Mouse (Mus musculus) urinary bladder, adult 18-20 months (tissue): Measurements from ENCODE around the gene Rs1.
A peak's percentile ranks its signal among the peaks of the same experiment; 100 is the strongest.
"Not testable (repeated sequence)": the region's sequence is repeated elsewhere in the genome, so short reads cannot be mapped to it uniquely, and the experiment has no call there.

Experiments used
- DNase-seq, 2 experiments: peaks; one replicate each; pipeline ENCODE4 v3.0.0; 2022; ENCODE audit warnings: low spot score in 2 of 2, mixed read lengths in 2 of 2

Gene Rs1

DNA sequence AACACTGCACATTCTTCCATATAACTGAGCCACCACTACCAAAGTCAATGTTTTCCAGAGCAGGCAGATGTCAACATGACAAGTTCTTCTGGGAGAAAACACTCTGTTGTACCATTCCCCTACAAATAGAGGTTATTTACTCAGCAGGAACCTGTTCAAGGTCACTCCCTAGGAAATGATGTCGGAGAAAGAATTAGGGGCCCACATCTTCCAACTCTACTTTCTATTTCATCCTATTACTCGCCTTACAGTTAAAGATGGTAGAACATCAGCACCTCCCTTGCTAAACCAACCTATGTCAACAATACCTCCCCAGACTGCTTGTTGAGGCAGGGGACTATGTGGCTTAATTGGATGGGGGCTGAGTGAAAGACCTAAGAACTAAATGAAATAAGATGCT lies at the start of gene Rs1:
Gene Rs1, plus strand, starts transcription at position 301 of the 400 bp plus-strand sequence.
- DNase-seq = no peak

DNA sequence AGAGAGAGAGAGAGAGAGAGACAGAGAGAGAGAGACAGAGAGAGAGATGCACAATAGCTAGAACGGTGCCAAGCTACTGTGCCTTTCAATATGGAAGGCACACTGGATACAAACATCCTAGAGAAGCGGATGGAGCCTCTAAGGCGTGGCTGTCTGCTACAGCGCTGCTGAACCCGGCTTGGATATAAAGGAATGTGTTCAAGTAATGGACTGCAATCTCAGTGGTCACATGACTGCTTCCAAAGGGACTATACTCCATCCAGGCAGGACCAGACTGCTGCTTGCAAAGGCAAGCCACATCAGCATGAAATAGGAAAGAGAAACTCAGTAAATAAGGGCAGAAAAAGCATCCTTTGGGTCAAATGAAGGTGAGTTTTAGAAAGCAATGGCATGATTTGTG lies 32.2 kb upstream of the Rs1 start, which contains the start of gene Ppef1:
Gene Ppef1, minus strand, starts transcription at position 116 of the 400 bp plus-strand sequence.
- DNase-seq = no peak

GRCm38 (mm10) chrX:160745399-160745798 lies 22.4 kb upstream of the Rs1 start:
- no peak for DNase-seq

DNA sequence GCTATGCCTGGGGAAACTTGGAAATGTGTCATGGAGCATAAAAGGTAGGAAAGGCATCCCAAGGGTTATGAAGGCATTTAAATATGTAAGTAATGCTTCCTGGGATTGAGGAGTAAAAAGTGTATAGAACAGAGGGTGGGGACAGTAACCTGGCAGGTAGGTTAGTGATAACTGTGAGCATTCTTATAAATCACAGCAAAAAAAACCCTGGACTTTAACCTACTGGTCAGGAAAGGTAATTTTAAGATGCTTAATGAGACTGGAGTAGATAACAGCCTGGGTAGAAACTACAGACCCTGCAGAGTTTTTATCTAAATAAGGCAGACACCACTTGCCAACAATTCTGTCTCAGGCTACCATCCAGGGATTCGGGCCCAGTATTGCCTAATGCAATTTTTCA lies 19.2 kb upstream of the Rs1 start:
- DNase-seq = no peak

DNA sequence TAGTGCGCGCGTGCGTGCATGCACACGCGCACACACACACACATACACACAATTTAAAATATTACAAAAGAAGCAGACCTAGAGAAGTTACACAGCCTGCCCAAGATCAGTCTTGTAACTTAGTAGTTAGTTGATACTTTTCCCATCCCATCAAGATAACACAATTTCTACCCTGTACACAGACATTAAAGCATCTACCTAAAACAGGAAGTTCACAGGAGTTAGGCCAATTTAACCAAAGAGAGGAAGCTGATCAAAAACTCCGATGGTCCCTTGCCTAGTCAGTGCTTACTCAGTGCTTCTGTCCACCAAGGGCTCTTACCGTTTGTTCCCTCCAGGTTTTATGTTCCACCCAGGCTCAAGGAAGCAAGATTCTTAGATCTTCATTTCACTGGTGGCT lies 17.0 kb upstream of the Rs1 start:
- DNase-seq = no peak

DNA sequence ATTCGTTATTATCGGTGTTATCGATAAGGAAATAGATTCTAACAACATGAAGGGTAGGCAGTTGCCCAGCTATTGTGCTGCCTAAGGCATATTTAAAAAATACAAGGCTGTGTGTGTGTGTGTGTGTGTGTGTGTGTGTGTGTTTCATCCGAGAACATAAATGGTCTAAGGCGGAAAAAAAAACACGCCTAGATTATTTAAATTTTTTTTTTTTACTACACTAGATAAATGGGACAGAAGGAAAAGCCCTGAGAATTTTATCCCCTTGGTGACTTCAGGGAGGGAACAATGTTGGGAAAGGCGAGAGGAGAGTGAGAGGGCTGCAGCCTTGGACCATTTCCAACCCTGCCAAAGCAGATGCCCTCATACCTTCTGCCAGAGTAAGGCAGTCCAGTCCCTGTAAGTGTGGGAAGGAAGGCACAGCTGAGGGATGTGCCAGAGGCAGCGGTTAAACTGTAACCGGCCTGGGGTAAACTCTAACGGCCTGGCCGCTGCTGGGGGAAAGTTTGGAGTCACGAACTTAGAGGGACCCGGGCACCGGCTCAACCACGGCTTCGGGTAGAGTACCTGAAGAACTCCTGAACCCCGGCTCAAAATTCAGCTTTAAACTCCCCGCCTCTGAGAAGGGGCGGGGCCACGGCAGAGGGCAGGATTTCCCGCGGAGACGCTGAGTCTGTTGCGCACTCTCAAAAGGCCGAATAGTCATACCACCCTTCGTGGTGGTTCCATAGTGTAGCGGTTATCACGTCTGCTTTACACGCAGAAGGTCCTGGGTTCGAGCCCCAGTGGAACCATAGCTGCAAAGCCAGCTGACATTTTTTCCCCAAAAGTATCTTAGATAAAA lies 2.2 kb upstream of the Rs1 start:
- peak; percentile 88 to 94 for DNase-seq

DNA sequence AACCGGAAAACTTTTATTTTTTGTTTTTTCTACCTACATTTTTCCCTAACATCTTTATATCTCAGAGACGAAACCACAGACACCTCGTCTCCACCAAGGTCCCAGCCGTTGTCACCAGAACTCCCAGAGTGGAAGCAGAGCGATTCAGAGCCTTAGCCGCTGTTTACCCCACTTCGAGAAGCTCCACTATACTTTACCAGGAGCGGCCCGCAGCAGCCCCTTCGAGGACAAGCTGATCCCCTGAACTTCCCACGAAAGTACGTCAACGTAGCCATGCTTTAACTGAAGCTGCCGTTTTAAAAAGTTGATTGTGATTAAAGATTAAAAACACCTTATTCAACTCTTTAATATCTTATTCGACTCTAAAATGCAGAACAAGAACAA lies 1.6 kb upstream of the Rs1 start:
- DNase-seq = no peak

- DNase-seq = not testable (repeated sequence)
Observed at GRCm38 (mm10) chrX:160769622-160770021, 1.8 kb downstream of the Rs1 start.

DNA sequence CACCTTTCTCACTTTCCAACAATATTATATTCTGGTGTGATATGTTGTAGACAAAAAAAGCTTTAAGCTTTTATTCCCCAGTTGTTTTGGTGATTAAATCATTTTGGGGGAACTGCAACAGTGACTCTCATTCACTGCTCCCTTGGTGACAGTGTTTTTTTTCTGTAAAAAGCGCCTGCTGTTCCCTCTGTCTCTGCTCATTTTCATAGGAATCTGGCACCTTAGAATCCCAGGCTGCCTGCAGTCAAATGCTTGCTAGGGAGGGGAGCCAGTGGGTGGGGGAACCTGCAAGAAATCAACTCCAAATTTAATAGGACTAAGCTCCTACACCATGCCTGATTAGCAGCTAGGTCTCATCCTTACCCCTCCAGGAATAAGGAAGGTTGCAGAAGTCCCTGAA lies 5.2 kb downstream of the Rs1 start:
- DNase-seq = no peak

- no peak for DNase-seq
Observed at GRCm38 (mm10) chrX:160782276-160782675, 14.5 kb downstream of the Rs1 start.

DNA sequence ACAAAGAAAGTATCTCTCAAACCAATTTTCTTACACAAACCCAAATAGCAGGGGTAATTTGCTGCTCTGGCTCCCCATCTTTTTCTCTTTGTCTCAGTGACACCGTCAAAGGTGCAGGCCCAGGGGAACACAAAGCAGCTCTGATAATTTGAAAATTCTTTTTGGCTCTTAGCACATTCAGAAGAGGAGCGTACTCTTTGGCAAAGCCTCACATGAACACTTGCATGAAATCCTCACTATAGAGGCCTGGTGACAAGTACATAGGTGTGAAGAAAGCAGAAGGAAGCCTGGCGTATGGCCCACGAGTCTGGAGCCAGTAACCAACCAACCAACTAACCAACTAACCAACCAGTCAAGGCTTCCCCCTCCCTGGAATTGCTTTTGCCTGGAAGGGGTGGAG lies 27.1 kb downstream of the Rs1 start:
- DNase-seq = no peak

- no peak for DNase-seq
Observed at GRCm38 (mm10) chrX:160804409-160805150, 36.8 kb downstream of the Rs1 start.

- DNase-seq = no peak
Observed at GRCm38 (mm10) chrX:160808226-160808625, 40.4 kb downstream of the Rs1 start.
